Mouse (Mus musculus) ovary, adult 2 months (tissue): ENCODE data around the gene Poll. TPM values are rescaled to one million over a fixed set of nuclear protein-coding genes. Genes with fewer than 3 reads are reported as not detected.

Experiments
- polyA plus RNA-seq: library from polyadenylated mRNA; depleted of rRNA; stranded (reverse); fragments of >200 nt; gene quantifications from 2 replicates; pipeline ENCODE4 v1.2.3, GENCODE M21; 2012; rRNA removed

The Poll gene
- polyA plus RNA-seq, result 14.2 and 16.1 TPM in 2 replicates

DNA sequence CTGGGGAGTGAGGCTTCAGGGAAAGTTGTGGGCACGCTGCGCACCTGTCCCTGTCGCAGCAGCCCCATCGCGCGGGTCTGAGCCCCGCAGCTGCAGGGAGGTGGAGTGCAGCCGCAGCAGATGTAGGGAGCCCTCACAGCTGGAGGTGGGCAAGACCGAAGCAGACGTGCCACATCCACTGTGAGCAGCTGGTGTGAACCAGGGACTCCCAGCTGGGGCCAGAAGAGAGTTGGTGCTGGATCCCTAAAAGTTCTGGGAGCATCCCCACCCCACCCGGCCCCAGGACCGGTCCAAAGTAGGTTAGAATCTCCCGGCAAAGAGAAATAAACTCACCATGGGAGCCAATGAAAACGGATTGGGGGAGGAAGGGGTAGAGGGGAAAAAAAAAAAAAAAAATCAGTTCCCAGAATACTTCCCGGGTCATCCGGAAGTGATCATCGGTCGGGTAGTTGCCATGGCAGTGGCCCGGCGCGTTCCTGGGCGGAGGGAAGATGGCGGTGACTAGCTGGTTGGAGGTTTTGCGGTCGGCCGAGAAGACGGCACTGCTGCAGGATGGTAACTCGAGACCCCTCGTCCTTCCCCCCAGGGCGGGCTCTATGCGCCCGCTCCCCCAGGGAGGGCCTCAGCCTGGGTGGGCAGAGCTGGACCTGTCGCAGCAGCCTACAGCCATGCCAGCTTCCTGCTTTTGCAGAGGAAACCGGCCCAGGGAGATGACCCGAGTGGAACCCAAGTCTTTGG, at the start of gene Poll, which contains the start of gene Gm17018:
Gene Poll (minus strand): TSS at position 379 of the 738 bp plus-strand sequence.
Gene Gm17018 (plus strand): TSS at position 463 of the 738 bp plus-strand sequence.

Other genes with a start within 250 kb of the Poll start
- 13.3 and 20.1 TPM in 2 replicates for gene Btrc, start 196.8 kb downstream of the Poll start, polyA plus RNA-seq
- 4.6 and 6.0 TPM in 2 replicates for gene Gm17018, start 84 bp upstream of the Poll start, polyA plus RNA-seq
- 154 and 155 TPM in 2 replicates for gene Fbxw4, start 99.8 kb upstream of the Poll start, polyA plus RNA-seq
- 4.9 and 5.6 TPM in 2 replicates for gene Fgf8, start 182.4 kb upstream of the Poll start, polyA plus RNA-seq
- gene Npm3, start 189.1 kb upstream of the Poll start, polyA plus RNA-seq, result 64.4 and 82.1 TPM in 2 replicates
- 19.1 and 19.2 TPM in 2 replicates for gene Mgea5, start 223.3 kb upstream of the Poll start, polyA plus RNA-seq